Mouse (Mus musculus) forebrain, embryonic 14.5 days (tissue): ENCODE results near the gene Taf6. TPM values are rescaled to one million over a fixed set of nuclear protein-coding genes. Genes with fewer than 3 reads are reported as not detected.
A peak's percentile ranks its signal among the peaks of the same experiment; 100 is the strongest.

Experiments used
- ATAC-seq: fragments of 200-750 bp; cut with Nextera tagmentation; 2 replicates; pipeline ENCODE4 v1.8.0; 2017; ENCODE audit warnings: mild to moderate bottlenecking, moderate library complexity
- DNase-seq: peaks from one replicate; pipeline ENCODE4 v3.0.0-alpha.2; 2015; ENCODE audit warnings: low spot score
- H3K27ac ChIP-seq: fragments of 300-500 bp; sonication (generic); 2 replicates; pipeline ENCODE4 v1.5.1; 2014; ENCODE audit warnings: low read depth, mild to moderate bottlenecking, control low read depth, low read length, moderate library complexity
- H3K27me3 ChIP-seq: fragments of 300-500 bp; sonication (generic); replicated peaks from 2 replicates; pipeline ENCODE4 v1.6.1; 2014; ENCODE audit warnings: low read length, control low read depth, mixed read lengths; ENCODE audit not compliant: control insufficient read depth, insufficient read depth
- H3K36me3 ChIP-seq: fragments of 300-500 bp; sonication (generic); 2 replicates; pipeline ENCODE4 v1.6.1; 2014; ENCODE audit warnings: low read length, control low read depth; ENCODE audit not compliant: control insufficient read depth, insufficient read depth
- H3K4me1 ChIP-seq: fragments of 300-500 bp; sonication (generic); 2 replicates; pipeline ENCODE4 v1.6.1; 2014; ENCODE audit warnings: antibody characterized with exemption, low read length, control low read depth; ENCODE audit not compliant: control insufficient read depth, insufficient read depth
- H3K4me2 ChIP-seq: fragments of 300-500 bp; sonication (generic); 2 replicates; pipeline ENCODE4 v1.6.1; 2014; ENCODE audit warnings: mild to moderate bottlenecking, control low read depth, low read length
- H3K4me3 ChIP-seq: fragments of 300-500 bp; sonication (generic); 2 replicates; pipeline ENCODE4 v1.5.1; 2014; ENCODE audit warnings: low read depth, low read length, control low read depth
- H3K9ac ChIP-seq: fragments of 300-500 bp; sonication (generic); 2 replicates; pipeline ENCODE4 v1.6.1; 2014; ENCODE audit warnings: mild to moderate bottlenecking, low read length, control low read depth, moderate library complexity
- H3K9me3 ChIP-seq: fragments of 300-500 bp; sonication (generic); replicated peaks from 2 replicates; pipeline ENCODE4 v1.6.1; 2016; ENCODE audit warnings: low read length, control low read depth, mixed read lengths; ENCODE audit not compliant: control insufficient read depth
- WGBS: fragments of 180-500 bp; shearing (Covaris S2); extraction: QIAGEN DNeasy Blood & Tissue Kit; methylation state at CpG from one replicate; pipeline ENCODE4 v1.1.7; 2014; 5-methylcytosine and 5-hydroxymethylcytosine counted together
- polyA plus RNA-seq: library from polyadenylated mRNA; unstranded; fragments of >200 nt; fragmentation: Nextera tagmentation; extraction: Ambion mirVana; gene quantifications from 2 replicates; pipeline ENCODE4 v1.2.1, GENCODE M21; 2014

Gene Taf6
- 95.4 and 96.5 TPM in 2 replicates for polyA plus RNA-seq

- H3K4me3 ChIP-seq = peak within 1 kb of the TSS; percentile 56
- H3K36me3 ChIP-seq = peaks cover 40% of the 10 kb centered on the region
- H3K27ac ChIP-seq = peak within 1 kb of the TSS; percentile 36; the same call in 1 of the 2 replicates
- no peaks in the 10 kb centered on the region for H3K27me3 ChIP-seq
- H3K4me2 ChIP-seq = peak within 1 kb of the TSS; percentile 85
- peak within 1 kb of the TSS; percentile 85 for H3K9ac ChIP-seq
- peak; percentile 89 for ATAC-seq
- DNase-seq = peak; percentile 95
- no peaks in the 10 kb centered on the region for H3K9me3 ChIP-seq
- under 1% methylated on average over 31 of the region's 31 CpGs for WGBS
- H3K4me1 ChIP-seq = peaks cover 6% of the 10 kb centered on the region; the same call in 1 of the 2 replicates
Observed at GRCm38 (mm10) chr5:138186950-138187638, at the start of gene Taf6, which contains the start of gene Cnpy4. TSS of gene Taf6 (minus strand) at chr5:138187451. TSS of gene Cnpy4 (plus strand) at chr5:138187485.

- H3K36me3 ChIP-seq = no peaks in the 10 kb centered on the region
- no peak overlapping the region for H3K27ac ChIP-seq
- no peaks in the 10 kb centered on the region for H3K9me3 ChIP-seq
- ATAC-seq (no peak), DNase-seq (no peak)
- no peak overlapping the region for H3K4me2 ChIP-seq
- no peak overlapping the region for H3K9ac ChIP-seq
- H3K4me3 ChIP-seq = no peak overlapping the region
- H3K4me1 ChIP-seq = no peaks in the 10 kb centered on the region
- no peaks in the 10 kb centered on the region for H3K27me3 ChIP-seq
Observed at GRCm38 (mm10) chr5:138234224-138234623, 47.0 kb upstream of the Taf6 start.

- DNase-seq = no peak
- no peaks in the 10 kb centered on the region for H3K27me3 ChIP-seq
- no peak overlapping the region for H3K27ac ChIP-seq
- no peak overlapping the region for H3K4me2 ChIP-seq
- H3K36me3 ChIP-seq = no peaks in the 10 kb centered on the region
- no peak overlapping the region for H3K9ac ChIP-seq
- WGBS = 85% methylated on average over 2 of the region's 2 CpGs
- H3K9me3 ChIP-seq = no peaks in the 10 kb centered on the region
- no peak overlapping the region for H3K4me3 ChIP-seq
- H3K4me1 ChIP-seq = no peaks in the 10 kb centered on the region
- ATAC-seq = no peak
Observed at GRCm38 (mm10) chr5:138233778-138234177, 46.5 kb upstream of the Taf6 start.

- H3K27me3 ChIP-seq = no peaks in the 10 kb centered on the region
- no peak overlapping the region for H3K4me3 ChIP-seq
- no peaks in the 10 kb centered on the region for H3K36me3 ChIP-seq
- ATAC-seq = no peak
- no peak for DNase-seq
- 94% methylated on average over 3 of the region's 3 CpGs for whole genome bisulfite sequencing
- no peak overlapping the region for H3K4me2 ChIP-seq
- H3K27ac ChIP-seq = no peak overlapping the region
- no peak overlapping the region for H3K9ac ChIP-seq
- no peaks in the 10 kb centered on the region for H3K9me3 ChIP-seq
- no peaks in the 10 kb centered on the region for H3K4me1 ChIP-seq
Observed at GRCm38 (mm10) chr5:138229511-138229910, 42.3 kb upstream of the Taf6 start.

GRCm38 (mm10) chr5:138228026-138228425 lies 40.8 kb upstream of the Taf6 start:
- H3K4me2 ChIP-seq = no peak overlapping the region
- no peak for ATAC-seq
- peak; percentile 1 for DNase-seq
- no peaks in the 10 kb centered on the region for H3K9me3 ChIP-seq
- H3K4me1 ChIP-seq = no peaks in the 10 kb centered on the region
- H3K36me3 ChIP-seq = no peaks in the 10 kb centered on the region
- H3K9ac ChIP-seq = no peak overlapping the region
- 58% methylated on average over 3 of the region's 3 CpGs for WGBS
- H3K27ac ChIP-seq = no peak overlapping the region
- H3K27me3 ChIP-seq = no peaks in the 10 kb centered on the region
- no peak overlapping the region for H3K4me3 ChIP-seq

GRCm38 (mm10) chr5:138227367-138227766 lies 40.1 kb upstream of the Taf6 start:
- no peak overlapping the region for H3K4me3 ChIP-seq
- no peak overlapping the region for H3K27ac ChIP-seq
- H3K4me2 ChIP-seq = no peak overlapping the region
- DNase-seq (no peak), ATAC-seq (no peak)
- no peak overlapping the region for H3K9ac ChIP-seq
- H3K4me1 ChIP-seq = no peaks in the 10 kb centered on the region
- 67% methylated on average over 2 of the region's 2 CpGs for WGBS
- no peaks in the 10 kb centered on the region for H3K9me3 ChIP-seq
- H3K27me3 ChIP-seq = no peaks in the 10 kb centered on the region
- H3K36me3 ChIP-seq = no peaks in the 10 kb centered on the region

GRCm38 (mm10) chr5:138226491-138226890 lies 39.2 kb upstream of the Taf6 start:
- Histone ChIP-seq H3K9me3 (no peaks in the 10 kb centered on the region), H3K4me2 (no peak overlapping the region), H3K9ac (no peak overlapping the region), H3K4me1 (no peaks in the 10 kb centered on the region), H3K36me3 (no peaks in the 10 kb centered on the region), H3K4me3 (no peak overlapping the region), H3K27me3 (no peaks in the 10 kb centered on the region), H3K27ac (no peak overlapping the region)
- WGBS = 85% methylated on average over 4 of the region's 4 CpGs
- DNase-seq (no peak), ATAC-seq (no peak)

GRCm38 (mm10) chr5:138225700-138226099 lies 38.4 kb upstream of the Taf6 start, which contains the start of gene Nxpe5:
TSS of gene Nxpe5 (plus strand) at chr5:138225898.
- no peak within 1 kb of the TSS for H3K4me3 ChIP-seq
- H3K27ac ChIP-seq = no peak within 1 kb of the TSS
- 53% methylated on average over 2 of the region's 2 CpGs for WGBS
- no peaks in the 10 kb centered on the region for H3K27me3 ChIP-seq
- ATAC-seq (no peak), DNase-seq (no peak)
- no peak within 1 kb of the TSS for H3K9ac ChIP-seq
- no peak within 1 kb of the TSS for H3K4me2 ChIP-seq
- H3K4me1 ChIP-seq = no peaks in the 10 kb centered on the region
- H3K36me3 ChIP-seq = no peaks in the 10 kb centered on the region
- H3K9me3 ChIP-seq = no peaks in the 10 kb centered on the region

- Histone ChIP-seq H3K9ac (no peak overlapping the region), H3K27ac (no peak overlapping the region), H3K4me2 (no peak overlapping the region), H3K36me3 (no peaks in the 10 kb centered on the region), H3K4me3 (no peak overlapping the region), H3K9me3 (no peaks in the 10 kb centered on the region), H3K4me1 (no peaks in the 10 kb centered on the region), H3K27me3 (no peaks in the 10 kb centered on the region)
- no peak for DNase-seq
- ATAC-seq = no peak
- WGBS = 65% methylated on average over 3 of the region's 3 CpGs
Observed at GRCm38 (mm10) chr5:138223287-138223686, 36.0 kb upstream of the Taf6 start.
